Mouse (Mus musculus) Patski (cell line): ENCODE data around the gene Gm20388. TPM values are rescaled to one million over a fixed set of nuclear protein-coding genes. Genes with fewer than 3 reads are reported as not detected.

ENCODE experiments used
- ATAC-seq: fragments of 100-300 bp; one replicate; pipeline ENCODE4 v1.8.0; 2021
- CTCF ChIA-PET: fragments of 350-600 bp; sonication (Branson Sonifier 250); formaldehyde crosslinking; loops from one replicate; lab custom pipeline; 2022; ENCODE audit warnings: inconsistent platforms; lab: Charles Lee
- POLR2A ChIA-PET: fragments of 350-600 bp; sonication (Branson Sonifier 250); formaldehyde crosslinking; loops from one replicate; lab custom pipeline; 2022; ENCODE audit warnings: antibody characterized with exemption, inconsistent platforms; lab: Charles Lee
- DNase-seq: peaks from one replicate; pipeline ENCODE4 v3.0.0-alpha.2; 2011; ENCODE audit warnings: low read depth, low spot score
- H3K27me3 ChIP-seq: fragments of 371-371 bp; one replicate; pipeline ENCODE4 v1.5.1; 2021
- CTCF ChIP-seq: fragments of 100-300 bp; IDR thresholded peaks from one replicate; pipeline ENCODE4 v1.5.1; 2021
- in situ Hi-C: fragments of 300-500 bp; cut with MboI; formaldehyde crosslinking; loops from 3 replicates; pipeline ENCODE4 v1.11.1; 2018; ENCODE audit warnings: low pct_unique_long_range_greater_than_20kb, mixed read lengths
- polyA plus RNA-seq: library from polyadenylated mRNA; unstranded; gene quantifications from one replicate; pipeline ENCODE4 v1.2.3, GENCODE M21; 2021

The Gm20388 gene
- polyA plus RNA-seq, 1 experiment from 2014 or later = 86.7 TPM

DNA sequence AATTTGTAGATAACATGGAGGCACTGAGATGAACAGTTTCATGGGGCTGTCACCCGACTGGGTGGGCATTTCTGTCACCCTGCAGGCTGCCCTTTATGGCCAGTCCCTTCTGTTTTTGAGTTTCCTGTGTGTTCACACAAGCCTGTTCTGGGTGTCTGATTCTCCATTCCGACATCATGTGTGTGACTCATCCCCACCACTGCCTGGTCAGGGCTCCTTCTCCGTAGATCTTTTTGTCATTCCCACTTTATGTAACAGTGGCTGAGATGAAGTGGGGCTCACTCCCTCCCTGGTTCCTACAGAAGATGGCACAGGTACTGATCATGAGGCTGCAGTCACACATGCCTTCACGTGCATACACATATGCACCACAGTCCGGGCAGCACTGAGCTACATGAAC lies 3212.0 kb downstream of the Gm20388 start:
- ChIA-PET CTCF (interaction anchor here (0.7 to 1.8 kb wide), 2 partner anchors 10 to 67 kb away, joined by 3 read pairs; no protein-coding TSS in a partner anchor), POLR2A (interaction anchor here (1.0 kb wide), 1 partner anchor 59 kb away, joined by 3 read pairs; no protein-coding TSS in a partner anchor)
- TF ChIP-seq CTCF = no peak
- DNase-seq (no peak), ATAC-seq (no peak)
- in situ Hi-C loops = no loop called here
- peaks cover 12% of the 10 kb centered on the region for H3K27me3 ChIP-seq

DNA sequence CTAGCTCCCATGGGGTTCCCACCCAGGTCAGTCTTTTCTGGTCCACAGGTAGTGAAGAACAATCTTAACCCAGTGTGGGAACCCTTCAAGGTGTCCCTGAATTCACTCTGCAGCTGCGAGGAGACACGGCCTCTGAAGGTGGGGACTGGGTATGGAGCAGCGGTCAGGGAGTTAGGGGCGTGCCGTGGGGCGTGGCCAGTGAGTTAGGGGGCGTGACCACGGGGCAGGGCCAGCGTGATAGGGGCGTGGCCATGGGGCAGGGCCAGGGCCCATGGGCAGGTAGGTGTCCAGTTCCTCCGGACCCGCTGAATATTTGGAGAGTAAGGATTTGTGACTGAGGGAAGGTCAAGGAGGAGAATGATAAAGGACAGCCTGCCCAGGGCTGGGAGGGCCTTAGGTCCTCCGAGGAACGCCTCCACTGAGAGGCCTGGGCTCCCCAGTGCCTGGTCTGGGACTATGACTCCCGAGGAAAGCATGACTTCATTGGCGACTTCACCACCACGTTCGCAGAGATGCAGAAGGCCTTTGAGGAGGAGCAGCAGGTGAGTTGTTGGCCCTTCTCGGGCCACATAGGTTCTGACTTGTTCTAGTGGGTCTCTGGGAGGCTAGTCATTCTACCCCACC lies 3215.7 kb downstream of the Gm20388 start:
- no peak for TF ChIP-seq CTCF
- H3K27me3 ChIP-seq = peaks cover 8% of the 10 kb centered on the region
- POLR2A ChIA-PET = no interaction called here
- ATAC-seq (no peak), DNase-seq (no peak)
- in situ Hi-C loops = no loop called here
- CTCF ChIA-PET = interaction anchor here (1.1 to 2.0 kb wide), 3 partner anchors 8 to 19 kb away, joined by 4 to 8 read pairs (median 6); no protein-coding TSS in a partner anchor

DNA sequence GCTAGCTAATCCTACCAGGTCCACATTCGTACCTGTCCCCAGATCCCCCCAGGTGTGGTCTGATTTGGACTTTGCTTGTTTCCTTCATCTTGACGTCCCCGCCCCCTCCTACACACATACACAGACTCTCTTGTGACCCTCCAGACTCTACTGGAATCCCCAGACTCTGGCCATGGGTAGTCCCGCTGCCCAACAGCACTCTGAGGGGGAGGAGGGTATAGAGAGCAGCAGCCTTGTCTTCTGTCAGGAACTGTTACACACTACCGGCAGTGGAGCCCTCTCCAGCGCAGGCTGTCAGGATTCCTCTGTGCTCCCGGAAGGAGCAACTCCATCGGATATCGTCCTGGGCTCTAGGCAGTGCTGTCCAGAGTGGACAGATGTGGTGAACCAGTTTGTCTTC lies 3220.4 kb downstream of the Gm20388 start:
- ChIA-PET POLR2A (no interaction called here), CTCF (no interaction called here)
- H3K27me3 ChIP-seq = peaks cover 8% of the 10 kb centered on the region
- in situ Hi-C loops = no loop called here
- DNase-seq (no peak), ATAC-seq (no peak)
- TF ChIP-seq CTCF = no peak

DNA sequence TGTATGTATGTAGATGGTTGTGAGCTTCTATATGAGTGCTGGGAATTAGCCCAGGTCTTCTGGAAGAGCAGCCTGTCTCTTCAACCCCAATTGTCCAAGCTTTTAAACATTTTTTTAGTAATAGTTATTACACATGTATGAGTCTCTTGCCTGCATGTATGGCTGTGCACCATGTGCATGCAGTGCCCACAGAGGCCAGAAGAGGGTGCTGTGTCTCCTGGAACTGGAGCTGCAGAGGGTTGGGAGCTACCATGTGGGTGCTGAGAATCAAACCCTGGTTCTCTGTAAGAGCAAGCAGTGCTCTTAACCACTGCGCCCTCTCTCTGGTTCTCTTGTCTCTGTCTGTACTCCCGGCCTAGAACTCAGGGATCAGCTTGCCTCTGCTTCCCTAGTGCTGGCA lies 3222.3 kb downstream of the Gm20388 start:
- DNase-seq = no peak
- in situ Hi-C loops = no loop called here
- no peak for ATAC-seq
- no peak for TF ChIP-seq CTCF
- ChIA-PET CTCF (interaction anchor here (1.1 to 1.2 kb wide), 2 partner anchors 10 to 25 kb away, joined by 3 read pairs; no protein-coding TSS in a partner anchor), POLR2A (interaction anchor here (0.6 kb wide), 1 partner anchor 20 kb away, joined by 3 read pairs; no protein-coding TSS in a partner anchor)
- H3K27me3 ChIP-seq = peaks cover 7% of the 10 kb centered on the region

DNA sequence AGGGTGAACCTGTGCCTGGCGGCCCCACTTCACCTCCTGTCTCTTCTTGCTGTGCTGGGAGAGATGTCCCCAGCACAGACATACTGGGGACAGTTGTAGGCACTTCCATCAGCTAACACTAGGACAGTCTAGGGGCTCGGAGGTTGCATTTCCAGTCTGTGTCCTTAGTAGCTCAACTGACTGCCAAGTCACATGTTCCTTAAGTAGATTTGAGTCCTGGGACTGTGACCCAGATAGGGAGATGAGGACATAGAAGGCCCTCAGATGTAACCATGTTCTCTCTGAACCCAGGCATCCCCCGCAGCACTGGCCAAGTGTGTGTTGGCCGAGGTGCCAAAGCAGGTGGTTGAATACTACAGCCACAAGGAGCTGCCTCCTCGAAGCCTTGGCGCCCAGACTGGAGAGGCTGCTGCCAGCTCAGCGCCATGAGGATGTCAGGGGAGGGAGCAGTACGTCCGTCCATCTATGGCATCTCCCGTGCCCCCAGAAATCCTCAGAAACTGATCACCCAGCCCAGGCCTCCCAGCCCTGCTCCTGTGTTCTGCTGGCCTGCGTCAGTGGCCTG lies 3223.6 kb downstream of the Gm20388 start:
- no peak for ATAC-seq
- POLR2A ChIA-PET = no interaction called here
- H3K27me3 ChIP-seq = peaks cover 3% of the 10 kb centered on the region
- CTCF ChIA-PET = interaction anchor here (1.0 to 1.2 kb wide), 3 partner anchors 9 to 27 kb away, joined by 3 to 4 read pairs (median 3); no protein-coding TSS in a partner anchor
- no peak for DNase-seq
- TF ChIP-seq CTCF = no peak
- in situ Hi-C loops = no loop called here

DNA sequence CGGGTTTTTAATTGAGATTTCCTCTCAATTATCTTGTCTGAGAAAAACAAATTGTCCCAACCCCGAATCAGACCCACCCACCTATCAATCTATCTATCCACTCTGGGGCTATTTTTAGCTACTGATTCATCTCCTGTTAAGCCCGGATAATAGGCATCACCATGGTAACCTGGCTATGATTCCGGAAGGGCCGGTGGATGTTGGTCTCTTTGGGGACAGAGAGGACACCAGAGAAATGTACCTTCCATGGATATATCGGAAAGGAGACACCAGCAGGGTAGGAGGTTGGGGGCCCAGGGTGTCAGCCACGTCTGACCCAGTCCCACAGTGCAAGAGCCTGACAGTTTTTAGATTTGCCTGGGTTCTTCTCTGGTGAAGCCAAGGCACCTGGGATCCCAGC lies 3224.8 kb downstream of the Gm20388 start:
- no peak for TF ChIP-seq CTCF
- no peak for ATAC-seq
- peaks cover 3% of the 10 kb centered on the region for H3K27me3 ChIP-seq
- no peak for DNase-seq
- ChIA-PET POLR2A (no interaction called here), CTCF (no interaction called here)
- in situ Hi-C loops = no loop called here

DNA sequence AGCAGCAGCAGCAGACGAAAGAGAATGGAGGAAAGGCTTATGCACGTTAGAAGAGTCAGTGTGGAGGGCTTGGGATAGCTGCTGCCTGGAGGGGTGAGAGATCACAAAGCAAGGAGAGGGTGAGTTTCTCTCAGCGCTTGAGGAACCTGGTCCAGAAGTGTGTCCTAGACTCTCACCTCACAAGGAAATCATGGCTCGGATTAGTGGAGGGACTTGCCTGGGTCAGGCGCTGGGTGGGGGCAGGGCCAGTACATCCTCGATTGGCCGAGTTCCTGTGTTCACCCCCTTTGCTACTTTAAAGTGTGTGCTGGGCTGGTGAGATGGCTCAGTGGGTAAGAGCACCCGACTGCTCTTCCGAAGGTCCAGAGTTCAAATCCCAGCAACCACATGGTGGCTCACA lies 3225.2 kb downstream of the Gm20388 start:
- ATAC-seq (no peak), DNase-seq (no peak)
- in situ Hi-C loops = no loop called here
- ChIA-PET CTCF (interaction anchor here (1.5 kb wide), 1 partner anchor 65 kb away, joined by 3 read pairs; no protein-coding TSS in a partner anchor), POLR2A (interaction anchor here (0.6 kb wide), 1 partner anchor 292 kb away, joined by 3 read pairs; no protein-coding TSS in a partner anchor)
- no peak for TF ChIP-seq CTCF
- peaks cover 3% of the 10 kb centered on the region for H3K27me3 ChIP-seq

DNA sequence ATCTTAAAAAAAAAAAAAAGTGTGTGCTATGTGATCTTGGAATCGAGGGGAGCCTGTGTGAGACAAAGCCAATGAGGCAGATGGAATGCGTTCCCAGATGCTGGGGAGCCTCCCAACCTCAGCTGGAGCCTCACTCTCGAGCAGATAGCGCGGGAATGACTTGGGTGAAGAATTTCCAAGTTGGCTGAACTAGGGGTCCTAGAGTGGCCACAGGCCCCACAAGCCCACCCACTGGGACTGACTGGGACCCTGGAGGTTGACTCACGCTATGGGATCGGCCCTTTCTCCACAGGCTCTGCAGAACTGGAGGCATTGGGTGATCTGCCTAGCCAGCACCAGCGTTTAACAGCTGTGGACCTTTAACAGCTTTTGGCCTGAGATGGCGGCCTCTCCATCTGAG lies 3225.6 kb downstream of the Gm20388 start:
- ChIA-PET POLR2A (interaction anchor here (0.6 kb wide), 1 partner anchor 292 kb away, joined by 3 read pairs; no protein-coding TSS in a partner anchor), CTCF (interaction anchor here (1.5 kb wide), 2 partner anchors 25 to 65 kb away, joined by 3 read pairs; no protein-coding TSS in a partner anchor)
- DNase-seq (no peak), ATAC-seq (no peak)
- TF ChIP-seq CTCF = no peak
- in situ Hi-C loops = no loop called here
- H3K27me3 ChIP-seq = peaks cover under 1% of the 10 kb centered on the region

DNA sequence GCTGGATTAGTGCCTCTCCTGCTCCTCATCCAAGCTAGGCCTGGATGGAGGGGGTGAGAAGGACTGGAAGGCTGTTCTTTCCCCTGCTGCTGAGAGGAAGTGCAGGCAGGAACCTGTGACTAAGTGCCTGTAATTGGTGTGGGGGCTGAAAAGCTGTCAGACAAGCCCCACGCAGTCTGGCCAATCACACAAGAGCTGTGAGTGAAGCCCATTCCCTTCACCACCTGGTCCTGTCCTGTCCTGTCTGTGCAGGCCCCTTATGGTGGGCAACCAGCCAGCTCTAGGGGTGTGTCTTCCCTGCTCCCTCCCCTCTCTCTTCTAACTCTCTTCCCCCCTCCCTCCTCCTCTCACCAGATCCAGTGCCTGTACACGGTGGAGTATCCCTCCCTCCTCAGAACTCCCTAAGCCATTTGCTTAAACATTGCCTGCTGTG lies 3227.0 kb downstream of the Gm20388 start:
- in situ Hi-C loops = no loop called here
- POLR2A ChIA-PET = interaction anchor here (1.4 kb wide), 1 partner anchor 10 kb away, joined by 3 read pairs; no protein-coding TSS in a partner anchor
- CTCF ChIA-PET = interaction anchor here (1.5 kb wide), 1 partner anchor 26 kb away, joined by 3 read pairs; no protein-coding TSS in a partner anchor
- ATAC-seq (no peak), DNase-seq (no peak)
- no peaks in the 10 kb centered on the region for H3K27me3 ChIP-seq
- TF ChIP-seq CTCF = no peak

DNA sequence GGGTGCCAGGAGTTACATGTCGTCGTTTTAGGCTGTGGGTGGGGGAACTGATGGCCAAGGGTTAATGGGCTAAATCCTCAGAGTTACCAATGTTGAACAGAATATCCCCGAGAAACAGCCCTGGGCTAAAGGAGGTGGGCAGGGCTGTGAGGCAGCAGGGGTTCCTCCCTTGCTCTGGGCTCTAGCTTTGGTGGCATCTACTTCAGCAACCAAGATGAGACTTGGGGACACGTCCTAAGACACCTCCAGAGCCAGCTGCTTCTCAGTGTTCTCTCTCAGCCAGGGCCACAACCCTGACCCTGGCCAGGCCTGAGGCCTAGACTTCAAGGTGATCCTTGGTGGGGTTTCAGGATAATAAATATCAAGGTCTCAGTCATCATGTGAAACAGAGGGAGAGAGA lies 3228.1 kb downstream of the Gm20388 start:
- CTCF ChIA-PET = no interaction called here
- no peak for TF ChIP-seq CTCF
- in situ Hi-C loops = no loop called here
- POLR2A ChIA-PET = no interaction called here
- no peaks in the 10 kb centered on the region for H3K27me3 ChIP-seq
- DNase-seq = no peak
- no peak for ATAC-seq
